Mouse (Mus musculus): ENCODE data around the gene Ube2l3. TPM values are rescaled to one million over a fixed set of nuclear protein-coding genes. Genes with fewer than 3 reads are reported as not detected.

Ube2l3 gene
- polyA plus RNA-seq, 1 experiment from 2014 or later, result 374 TPM

DNA sequence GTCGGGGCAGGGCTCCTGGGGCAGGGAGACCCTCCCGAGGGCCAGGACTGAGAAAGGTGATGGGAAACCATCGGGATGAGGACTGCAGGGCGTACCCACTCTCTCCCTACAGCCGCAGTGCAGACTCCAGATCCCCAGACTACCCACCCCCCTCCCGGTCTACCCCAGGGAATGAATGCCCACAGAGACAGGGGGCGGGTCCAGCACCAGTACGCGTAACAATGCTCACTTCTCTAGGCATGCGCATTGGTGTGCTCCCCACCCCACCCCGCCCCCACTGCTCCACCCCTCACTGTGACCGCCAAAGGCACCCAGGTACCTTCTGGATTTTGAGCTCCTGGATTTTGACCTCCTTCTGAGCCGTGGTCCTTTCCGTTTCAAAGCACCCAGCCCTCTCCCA is 80.9 kb downstream of the Ube2l3 start:
- no peaks in the 10 kb centered on the region for H3K9me3 ChIP-seq (ENCODE audit: control insufficient read depth, low read length)
- no peak for ATAC-seq
- no peak overlapping the region for H3K4me3 ChIP-seq (ENCODE audit: low read length)
- no peaks in the 10 kb centered on the region for H3K27me3 ChIP-seq (replicated peaks; ENCODE audit: control insufficient read depth, insufficient read depth, low read length)
- WGBS, result 65% methylated on average over 14 of the region's 14 CpGs
- H3K27ac ChIP-seq (ENCODE audit: low read length), result no peak overlapping the region
- no peak overlapping the region for H3K4me2 ChIP-seq (ENCODE audit: low read depth, low read length)
- H3K36me3 ChIP-seq (ENCODE audit: control insufficient read depth, insufficient read depth, low read length), result peaks cover 4% of the 10 kb centered on the region; the same call in 1 of the 2 replicates
- H3K4me1 ChIP-seq (ENCODE audit: control insufficient read depth, insufficient read depth, low read length), result peaks cover 19% of the 10 kb centered on the region
- H3K9ac ChIP-seq (ENCODE audit: low read depth, low read length), result no peak overlapping the region

- Histone ChIP-seq H3K4me1 (ENCODE audit: control insufficient read depth, insufficient read depth, low read length) (0 out of 2 replicates have a peak, but pooled peaks cover 2% of the 10 kb centered on the region), H3K4me3 (ENCODE audit: low read length) (no peak overlapping the region), H3K27me3 (replicated peaks; ENCODE audit: control insufficient read depth, insufficient read depth, low read length) (no peaks in the 10 kb centered on the region), H3K4me2 (ENCODE audit: low read depth, low read length) (no peak overlapping the region), H3K9ac (ENCODE audit: low read depth, low read length) (no peak overlapping the region), H3K27ac (ENCODE audit: low read length) (no peak overlapping the region), H3K36me3 (ENCODE audit: control insufficient read depth, insufficient read depth, low read length) (peaks cover 4% of the 10 kb centered on the region; the same call in 1 of the 2 replicates), H3K9me3 (ENCODE audit: control insufficient read depth, low read length) (no peaks in the 10 kb centered on the region)
- ATAC-seq, result no peak
- WGBS, result 87% methylated on average over 5 of the region's 5 CpGs
Observed at GRCm38 (mm10) chr16:17117309-17117799, 85.1 kb downstream of the Ube2l3 start.

- ATAC-seq, result peak; percentile 90
- H3K36me3 ChIP-seq (ENCODE audit: control insufficient read depth, insufficient read depth, low read length), result no peaks in the 10 kb centered on the region
- 9% methylated on average over 38 of the region's 38 CpGs for WGBS
Observed at GRCm38 (mm10) chr16:17110771-17111743, 91.4 kb downstream of the Ube2l3 start, which contains the start of gene Ppil2. Ppil2 (minus strand) TSS chr16:17111257.

DNA sequence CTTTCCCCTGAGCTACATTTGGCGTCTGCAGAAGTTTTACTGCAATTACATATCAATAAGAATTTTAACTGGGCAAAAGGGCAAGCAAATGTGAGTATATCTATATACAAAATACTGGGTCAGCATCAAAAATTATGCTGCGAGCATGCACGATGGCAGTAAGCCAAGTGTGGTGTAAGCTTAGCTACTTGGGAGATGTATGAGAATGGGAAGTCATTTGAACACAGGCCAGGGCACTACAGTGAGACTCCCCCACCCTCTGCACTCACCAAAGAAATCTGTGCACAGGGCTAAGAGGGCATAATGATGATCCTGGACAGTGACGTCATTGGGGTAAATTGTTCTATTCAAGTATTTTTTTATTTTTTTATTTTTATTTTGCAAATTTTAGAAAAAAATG is 97.8 kb downstream of the Ube2l3 start:
- Histone ChIP-seq H3K36me3 (ENCODE audit: control insufficient read depth, insufficient read depth, low read length) (peaks cover 6% of the 10 kb centered on the region), H3K9ac (ENCODE audit: low read depth, low read length) (no peak overlapping the region), H3K27ac (ENCODE audit: low read length) (no peak overlapping the region), H3K4me3 (ENCODE audit: low read length) (no peak overlapping the region), H3K4me2 (ENCODE audit: low read depth, low read length) (no peak overlapping the region), H3K9me3 (ENCODE audit: control insufficient read depth, low read length) (no peaks in the 10 kb centered on the region), H3K4me1 (ENCODE audit: control insufficient read depth, insufficient read depth, low read length) (no peaks in the 10 kb centered on the region), H3K27me3 (replicated peaks; ENCODE audit: control insufficient read depth, insufficient read depth, low read length) (no peaks in the 10 kb centered on the region)
- no peak for ATAC-seq
- 68% methylated on average over 4 of the region's 4 CpGs for WGBS

More at GRCm38 (mm10) chr16:17110771-17111743, 91.4 kb downstream of the Ube2l3 start, which contains the start of gene Ppil2:
- H3K9ac ChIP-seq (ENCODE audit: low read depth, low read length), result peak within 1 kb of the TSS; percentile 86
- H3K27me3 ChIP-seq (replicated peaks; ENCODE audit: control insufficient read depth, insufficient read depth, low read length), result no peaks in the 10 kb centered on the region
- H3K9me3 ChIP-seq (ENCODE audit: control insufficient read depth, low read length), result no peaks in the 10 kb centered on the region
- peak within 1 kb of the TSS; percentile 92 for H3K4me3 ChIP-seq (ENCODE audit: low read length)
- peak within 1 kb of the TSS; percentile 52 for H3K4me2 ChIP-seq (ENCODE audit: low read depth, low read length)
- H3K4me1 ChIP-seq (ENCODE audit: control insufficient read depth, insufficient read depth, low read length), result peaks cover 5% of the 10 kb centered on the region
- peak within 1 kb of the TSS; percentile 54; the same call in 1 of the 2 replicates for H3K27ac ChIP-seq (ENCODE audit: low read length)

DNA sequence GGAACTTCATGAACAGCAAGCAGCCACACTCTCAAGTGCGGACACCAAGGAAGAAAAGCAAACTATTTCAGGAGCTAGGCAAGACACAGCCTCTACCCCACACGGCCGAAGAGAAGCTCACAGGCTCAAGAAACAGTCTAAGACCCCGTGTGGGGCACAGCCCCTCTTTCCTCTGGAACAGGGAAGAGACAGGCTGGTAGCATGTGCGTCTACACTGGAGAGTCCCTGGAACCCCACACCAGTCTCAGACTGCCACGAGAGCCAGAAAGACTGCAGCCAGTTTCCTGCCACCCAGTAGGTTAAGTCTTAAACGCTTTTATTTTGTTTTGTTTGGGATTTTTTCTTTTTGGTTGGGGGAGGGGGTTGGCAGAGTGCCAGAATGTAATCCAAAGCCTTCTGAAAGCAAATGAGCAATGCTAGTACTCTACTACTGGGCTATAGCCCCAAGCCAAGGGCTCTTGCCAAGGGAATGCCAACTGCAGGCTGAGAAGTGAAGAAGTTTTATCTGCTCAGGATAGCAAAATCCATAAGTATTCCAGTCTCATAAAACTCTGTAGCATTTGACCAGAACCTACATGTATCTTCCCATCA is 99.7 kb downstream of the Ube2l3 start:
- WGBS, result 66% methylated on average over 7 of the region's 7 CpGs
- peaks cover 9% of the 10 kb centered on the region for H3K36me3 ChIP-seq (ENCODE audit: control insufficient read depth, insufficient read depth, low read length)
- H3K9me3 ChIP-seq (ENCODE audit: control insufficient read depth, low read length), result no peaks in the 10 kb centered on the region

More for the DNA sequence above, 99.7 kb downstream of the Ube2l3 start:
- Histone ChIP-seq H3K4me3 (ENCODE audit: low read length) (no peak overlapping the region), H3K27me3 (replicated peaks; ENCODE audit: control insufficient read depth, insufficient read depth, low read length) (no peaks in the 10 kb centered on the region), H3K4me1 (ENCODE audit: control insufficient read depth, insufficient read depth, low read length) (no peaks in the 10 kb centered on the region), H3K9ac (ENCODE audit: low read depth, low read length) (no peak overlapping the region), H3K27ac (ENCODE audit: low read length) (no peak overlapping the region), H3K4me2 (ENCODE audit: low read depth, low read length) (no peak overlapping the region)
- ATAC-seq, result no peak

MicroRNAs within 50 kb of the gene (microRNA counts, 519-probe panel; counts per million panel counts)
- 3,391 counts per million, percentile 87 among the panel's probes with 10 or more counts for microRNA mmu-miR-130b
- 2,540 counts per million, percentile 62 among the panel's probes with 10 or more counts for microRNA mmu-miR-301b

Small RNAs within 50 kb of the gene (microRNA-seq; reads per million reads assigned to microRNA genes)
- gene Mir130b (6,092 reads per million, percentile 90 among the genes with 10 or more reads in this experiment), gene Mir301b (84.9 reads per million, percentile 45 among the genes with 10 or more reads in this experiment)

Other genes starting within 250 kb of the Ube2l3 start
- 129 and 130 TPM in 2 replicates for gene Mapk1, start 219.3 kb downstream of the Ube2l3 start, polyA plus RNA-seq (2015; fragmentation: Nextera tagmentation; extraction: Ambion mirVana)
- gene Ypel1, start 133.0 kb downstream of the Ube2l3 start, polyA plus RNA-seq (2015; fragmentation: Nextera tagmentation; extraction: Ambion mirVana), result 9.1 and 9.9 TPM in 2 replicates
- gene Ppil2, start 91.4 kb downstream of the Ube2l3 start, polyA plus RNA-seq (2015; fragmentation: Nextera tagmentation; extraction: Ambion mirVana), result 130 and 132 TPM in 2 replicates
- gene 2610318N02Rik, start 77.5 kb downstream of the Ube2l3 start, polyA plus RNA-seq (2015; fragmentation: Nextera tagmentation; extraction: Ambion mirVana), result 33.8 and 41.6 TPM in 2 replicates
- 173 and 203 TPM in 2 replicates for gene Sdf2l1, start 70.3 kb downstream of the Ube2l3 start, polyA plus RNA-seq (2015; fragmentation: Nextera tagmentation; extraction: Ambion mirVana)
- 41.0 and 41.5 TPM in 2 replicates for gene Ydjc, start 58.0 kb downstream of the Ube2l3 start, polyA plus RNA-seq (2015; fragmentation: Nextera tagmentation; extraction: Ambion mirVana)
- gene Ccdc116, start 55.4 kb downstream of the Ube2l3 start, polyA plus RNA-seq (2015; fragmentation: Nextera tagmentation; extraction: Ambion mirVana), result 3.0 and 3.1 TPM in 2 replicates
- 0.48 and 0.49 TPM in 2 replicates for gene Rimbp3, start 6.0 kb upstream of the Ube2l3 start, polyA plus RNA-seq (2015; fragmentation: Nextera tagmentation; extraction: Ambion mirVana)
- 5.3 and 5.5 TPM in 2 replicates for gene Hic2, start 30.9 kb upstream of the Ube2l3 start, polyA plus RNA-seq (2015; fragmentation: Nextera tagmentation; extraction: Ambion mirVana)
- 14.5 and 15.2 TPM in 2 replicates for gene Tmem191c, start 73.4 kb upstream of the Ube2l3 start, polyA plus RNA-seq (2015; fragmentation: Nextera tagmentation; extraction: Ambion mirVana)
- 2.0 and 4.8 TPM in 2 replicates for gene Serpind1, start 128.7 kb upstream of the Ube2l3 start, polyA plus RNA-seq (2015; fragmentation: Nextera tagmentation; extraction: Ambion mirVana)
- 15.2 and 15.9 TPM in 2 replicates for gene Snap29, start 203.3 kb upstream of the Ube2l3 start, polyA plus RNA-seq (2015; fragmentation: Nextera tagmentation; extraction: Ambion mirVana)
- 23.1 and 28.6 TPM in 2 replicates for gene Pi4ka, start 203.7 kb upstream of the Ube2l3 start, polyA plus RNA-seq (2015; fragmentation: Nextera tagmentation; extraction: Ambion mirVana)
- gene Crkl, start 249.3 kb upstream of the Ube2l3 start, polyA plus RNA-seq (2015; fragmentation: Nextera tagmentation; extraction: Ambion mirVana), result 42.7 and 42.9 TPM in 2 replicates

All from intestine, embryonic 16.5 days (tissue).